Mouse (Mus musculus) frontal cortex, adult (tissue): ENCODE results near the gene Cyb5r4.
A peak's percentile ranks its signal among the peaks of the same experiment; 100 is the strongest.
"Not testable (repeated sequence)": the region's sequence is repeated elsewhere in the genome, so short reads cannot be mapped to it uniquely, and the experiment has no call there.

ENCODE experiments used
- ATAC-seq: cut with Nextera tagmentation; 2 replicates; pipeline ENCODE4 v1.9.2; 2017; ENCODE audit warnings: mild to moderate bottlenecking, moderate library complexity, mixed read lengths; ENCODE audit not compliant: low TSS enrichment

Gene Cyb5r4

DNA sequence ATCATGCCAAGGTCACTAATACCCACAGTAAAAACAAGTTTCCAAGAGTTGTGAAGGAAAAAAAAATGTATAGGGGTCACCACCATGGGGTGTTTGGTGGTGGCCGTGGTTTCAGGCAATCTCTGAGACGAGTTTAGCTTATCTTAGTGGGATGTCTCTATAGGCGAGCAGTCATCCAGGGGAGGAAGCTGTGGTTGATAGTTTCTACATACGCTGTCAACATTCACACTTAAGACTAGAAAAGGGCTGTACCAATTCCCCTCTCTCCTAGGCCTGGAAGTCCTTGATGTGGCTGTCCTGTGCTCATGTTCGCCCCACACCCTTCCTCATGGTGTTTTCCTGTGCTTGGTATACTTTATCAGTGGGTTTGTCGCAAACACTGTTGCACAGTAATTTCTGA lies 4.0 kb downstream of the Cyb5r4 start:
- no peak for ATAC-seq

DNA sequence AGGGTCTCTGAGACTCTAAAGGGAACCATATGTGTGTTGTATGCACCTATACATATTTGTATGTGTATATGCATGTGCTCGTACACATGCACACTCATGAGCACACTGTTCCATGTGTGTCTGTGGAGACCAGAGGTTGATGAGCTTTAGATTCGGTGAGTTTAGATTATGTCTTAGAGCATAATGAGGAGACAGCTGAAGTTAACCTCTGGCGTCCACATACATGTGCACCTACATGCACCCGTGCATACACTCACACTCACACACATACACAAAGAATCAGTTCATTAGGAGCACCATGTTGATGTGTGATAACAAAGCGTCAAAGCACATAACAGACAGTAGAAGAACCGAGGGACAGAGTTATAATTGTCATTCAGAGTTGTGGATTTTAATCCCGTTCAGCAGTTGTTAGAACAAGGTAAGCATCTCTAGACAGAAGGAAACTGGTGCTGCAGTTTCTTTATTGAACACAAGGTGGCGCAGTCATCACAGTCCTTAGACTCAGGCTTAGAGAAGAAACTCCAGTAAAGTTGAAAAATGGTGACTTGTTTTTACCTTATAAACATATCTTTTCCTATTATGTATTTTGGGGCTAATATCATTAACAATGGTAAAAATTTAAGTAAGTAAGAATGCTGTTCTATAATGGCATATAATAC lies 5.7 kb downstream of the Cyb5r4 start:
- ATAC-seq = peak; percentile 85

DNA sequence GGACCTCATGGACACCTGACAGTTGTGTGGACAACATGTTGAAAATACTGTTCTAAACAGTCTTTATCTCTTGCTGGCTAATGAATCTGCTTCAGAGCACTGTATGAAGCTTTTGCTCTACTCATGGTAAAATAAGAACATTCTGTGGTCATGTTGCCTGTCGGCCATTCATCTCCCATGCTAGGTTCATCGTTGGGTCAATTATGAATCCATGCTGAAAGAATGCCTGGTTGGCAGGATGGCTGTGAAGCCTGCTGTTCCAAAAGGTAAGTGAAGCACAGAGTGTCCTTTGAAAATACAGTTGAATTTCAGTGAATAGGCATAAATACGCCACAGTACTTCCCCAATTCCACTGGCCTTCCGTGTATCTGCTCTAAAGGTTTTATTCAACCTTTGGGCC lies 10.4 kb downstream of the Cyb5r4 start:
- no peak for ATAC-seq

DNA sequence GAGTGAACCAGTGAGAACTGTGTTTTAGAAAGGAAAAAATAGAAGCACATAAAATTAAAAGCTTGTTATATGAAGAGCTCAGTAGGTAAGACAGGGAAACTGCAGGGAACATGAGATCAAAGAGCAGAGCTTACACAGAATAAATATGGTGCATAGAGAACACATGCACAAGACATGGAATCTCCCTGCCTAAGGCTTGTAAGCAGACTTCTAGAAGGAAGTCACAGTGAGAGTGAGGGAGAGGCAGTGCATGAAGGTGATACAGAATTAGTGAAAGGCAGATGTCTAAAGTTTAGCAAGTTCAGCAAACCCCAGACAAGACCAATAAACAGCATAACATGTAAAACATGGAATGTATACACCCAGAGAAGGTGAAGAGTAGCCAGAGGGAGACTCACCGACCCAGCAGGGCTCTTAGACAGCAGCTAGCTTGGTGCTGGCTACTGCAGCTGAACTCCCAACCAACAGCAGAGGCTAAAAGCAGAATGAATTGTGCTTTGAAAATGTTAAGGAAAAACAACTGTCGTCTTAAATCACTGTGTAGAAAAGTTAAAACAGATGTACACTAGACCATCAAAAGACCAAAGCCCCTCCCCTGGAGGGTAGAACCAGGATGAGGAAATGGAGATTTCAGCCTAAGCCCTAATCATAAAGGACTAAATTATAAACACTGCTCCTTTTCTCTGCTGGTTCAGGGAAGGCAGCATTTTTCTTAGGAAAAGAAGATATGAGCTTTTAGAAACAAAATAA lies 13.2 kb downstream of the Cyb5r4 start:
- no peak for ATAC-seq

DNA sequence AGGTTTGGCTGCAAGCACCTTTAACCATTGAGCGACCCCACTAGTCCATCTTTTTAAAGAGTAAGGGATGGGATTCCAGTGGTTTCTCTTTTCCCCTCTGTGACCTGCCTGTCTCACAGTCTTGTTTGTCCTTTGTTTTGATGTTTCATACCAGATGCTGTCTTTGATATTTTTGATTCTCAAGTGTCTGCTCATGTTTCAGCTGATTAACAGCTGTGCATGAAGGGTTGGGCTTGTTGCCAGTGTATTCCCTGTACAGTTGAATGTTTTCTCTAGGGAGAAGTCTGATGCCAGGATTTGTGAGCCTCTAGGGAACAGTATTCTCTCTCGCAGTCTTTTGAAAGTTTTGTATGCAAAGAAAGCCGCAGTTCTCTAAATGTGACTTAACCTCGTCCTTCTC lies 27.6 kb downstream of the Cyb5r4 start:
- 0 out of 2 replicates have a peak, but pooled peaks have one; percentile 44 for ATAC-seq

DNA sequence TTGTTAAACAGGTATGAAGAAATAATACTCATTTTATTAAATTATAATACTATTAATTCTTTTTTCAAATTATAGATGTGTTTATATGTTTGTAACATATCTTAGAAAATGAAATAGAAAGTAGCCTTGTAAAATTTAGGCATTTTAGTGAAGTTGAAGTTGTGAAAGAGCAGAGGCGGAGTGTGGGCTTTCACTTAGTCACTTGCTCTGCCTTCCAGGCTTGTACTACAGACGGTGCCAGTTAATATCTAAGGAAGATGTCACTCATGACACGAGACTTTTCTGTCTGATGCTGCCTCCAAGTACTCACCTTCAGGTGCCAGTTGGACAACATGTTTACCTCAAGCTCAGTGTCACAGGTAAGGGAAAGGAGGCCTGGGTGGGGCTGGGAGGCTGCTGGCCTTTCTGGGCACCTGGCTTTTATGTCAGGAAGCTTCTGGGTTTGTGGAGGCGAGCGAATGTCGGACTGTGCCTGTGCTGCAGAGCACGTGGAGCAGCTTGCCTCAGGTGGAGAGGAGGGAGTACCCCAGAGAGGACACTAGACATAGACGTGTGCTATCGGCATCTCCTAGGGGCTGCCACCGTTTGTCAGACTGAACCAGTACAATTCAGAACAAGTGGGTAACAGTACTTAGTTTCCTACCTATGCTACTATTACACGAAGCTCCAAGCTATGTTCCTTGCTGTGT lies 33.9 kb downstream of the Cyb5r4 start:
- ATAC-seq = peak; percentile 97

DNA sequence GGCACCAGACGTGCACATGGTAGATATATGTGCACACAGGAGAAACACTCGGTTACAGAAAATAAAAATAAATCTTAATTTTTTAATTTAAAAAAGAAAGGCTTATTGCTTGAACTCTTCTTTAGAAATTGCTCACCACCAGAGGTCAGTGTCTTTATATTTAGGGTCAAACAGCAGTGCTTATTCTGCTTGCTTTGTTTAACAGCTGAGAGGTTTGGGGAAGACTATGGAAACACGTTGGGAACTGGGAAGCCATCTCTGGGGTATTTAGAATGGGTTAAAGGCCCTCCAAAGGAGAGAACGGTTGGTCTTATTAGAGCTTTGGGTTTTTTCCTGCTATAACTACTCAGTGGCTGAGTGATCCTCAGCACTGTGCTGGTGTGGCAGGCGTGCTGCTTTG lies 40.5 kb downstream of the Cyb5r4 start:
- ATAC-seq = no peak

DNA sequence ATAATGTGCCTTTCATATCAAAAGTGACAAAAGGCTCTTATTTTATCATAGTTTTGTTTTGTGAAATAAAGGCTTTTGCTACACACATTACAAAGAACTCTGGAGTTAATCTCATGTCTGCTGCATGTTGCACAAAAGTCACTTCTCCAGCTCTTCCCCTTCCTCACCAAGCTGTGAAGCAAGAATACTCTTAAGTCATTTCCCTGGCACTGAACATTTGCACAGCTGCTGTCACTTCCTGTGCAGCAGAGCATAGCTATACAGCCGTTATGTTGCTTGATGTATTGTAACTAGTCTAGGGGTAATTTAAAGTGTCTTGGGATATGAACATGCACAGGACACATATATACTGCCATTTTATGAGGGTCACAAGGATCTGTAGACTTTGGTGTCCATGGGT lies 46.3 kb downstream of the Cyb5r4 start:
- ATAC-seq = no peak

DNA sequence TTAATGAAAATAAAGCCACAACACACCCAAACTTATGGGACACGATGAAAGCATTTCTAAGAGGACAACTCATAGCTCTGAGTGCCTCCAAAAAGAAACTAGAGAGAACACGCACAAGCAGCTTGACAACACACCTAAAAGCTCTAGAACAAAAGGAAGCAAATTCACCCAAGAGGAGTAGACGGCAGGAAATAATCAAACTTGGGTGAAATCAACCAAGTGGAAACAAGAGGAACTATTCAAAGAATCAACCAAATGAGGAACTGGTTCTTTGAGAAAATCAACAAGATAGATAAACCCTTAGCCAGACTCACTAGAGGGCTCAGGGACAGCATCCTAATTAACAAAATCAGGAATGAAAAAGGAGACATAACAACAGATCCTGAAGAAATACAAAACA lies 49.8 kb downstream of the Cyb5r4 start:
- ATAC-seq = not testable (repeated sequence)

DNA sequence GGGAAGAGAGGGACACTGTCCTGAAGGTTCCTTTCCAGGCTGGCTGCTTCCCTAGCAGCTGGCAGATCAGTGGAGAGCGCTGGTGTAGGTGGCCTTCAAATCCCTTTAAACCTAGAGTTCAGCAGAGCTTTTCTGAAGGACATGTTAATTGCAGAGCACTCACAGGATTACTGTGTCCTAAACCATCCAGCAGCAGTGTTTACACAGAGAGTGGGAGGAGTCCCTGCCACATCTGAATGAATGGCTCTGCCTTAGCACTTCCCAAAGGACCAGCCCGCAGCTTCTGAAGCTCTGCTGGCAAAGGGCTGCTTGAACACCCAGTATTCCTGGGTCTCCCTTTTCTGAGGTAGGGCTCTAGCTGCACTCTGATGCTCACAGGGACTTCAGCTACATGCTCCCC lies 56.1 kb downstream of the Cyb5r4 start:
- peak; percentile 38; the same call in 1 of the 2 replicates for ATAC-seq

DNA sequence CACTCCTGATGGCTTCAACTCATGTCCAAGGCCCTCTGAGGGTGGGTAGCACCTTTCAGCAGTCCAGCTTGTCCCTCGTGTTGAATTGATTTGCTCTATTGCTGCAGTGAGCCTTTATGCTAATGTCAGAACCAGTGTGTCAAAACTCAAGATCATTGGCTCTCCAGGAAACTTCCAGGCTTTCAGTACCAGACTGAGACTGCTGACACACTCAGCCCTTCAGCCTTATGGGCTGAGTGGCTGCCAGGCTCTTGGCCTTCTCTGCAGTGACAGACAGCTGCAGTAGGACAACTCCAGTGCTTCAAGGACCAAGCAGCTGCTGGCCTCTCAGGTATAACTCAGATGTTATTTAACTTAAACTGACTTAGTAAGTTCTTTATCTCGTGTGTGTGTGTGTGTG lies 57.7 kb downstream of the Cyb5r4 start:
- ATAC-seq = no peak

DNA sequence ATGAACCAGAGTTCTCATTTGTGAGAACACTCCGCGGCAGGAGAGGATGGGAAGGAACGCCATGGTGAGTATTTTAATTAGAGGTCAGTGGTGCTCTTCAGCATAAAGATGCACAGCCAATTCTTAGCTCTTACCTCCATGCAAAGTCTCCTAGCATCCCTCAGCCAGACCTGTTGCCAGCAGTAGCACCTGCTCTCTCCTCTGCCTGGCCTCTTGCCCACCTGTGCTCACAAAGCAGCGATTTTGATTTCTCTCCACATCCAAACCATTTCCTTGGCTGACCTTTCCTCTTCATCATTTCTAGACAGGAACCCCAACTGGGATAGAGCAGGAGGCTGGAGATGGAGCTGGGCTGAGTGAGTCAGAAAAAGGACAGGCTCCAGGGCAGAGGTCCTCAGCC lies 65.2 kb downstream of the Cyb5r4 start:
- no peak for ATAC-seq

DNA sequence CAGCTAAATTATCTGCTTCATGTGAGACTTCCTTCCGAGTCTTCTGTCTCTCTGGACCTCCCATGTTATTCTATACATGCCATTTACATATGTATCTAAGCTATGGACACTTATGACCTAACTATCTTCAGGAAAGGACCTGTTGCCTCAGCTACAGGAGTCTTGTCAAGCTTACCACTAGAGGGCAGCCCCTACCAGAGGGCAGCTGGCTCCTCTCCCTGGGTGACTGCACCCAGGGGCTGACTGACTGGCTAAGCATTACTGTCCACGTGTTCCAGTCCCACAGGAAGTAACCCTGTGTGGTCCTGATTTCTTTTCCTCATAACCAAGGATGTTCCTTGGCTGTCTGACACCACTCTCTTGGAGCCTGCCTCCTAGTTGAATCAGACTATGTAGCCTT lies 76.2 kb downstream of the Cyb5r4 start:
- ATAC-seq = peak; percentile 96

DNA sequence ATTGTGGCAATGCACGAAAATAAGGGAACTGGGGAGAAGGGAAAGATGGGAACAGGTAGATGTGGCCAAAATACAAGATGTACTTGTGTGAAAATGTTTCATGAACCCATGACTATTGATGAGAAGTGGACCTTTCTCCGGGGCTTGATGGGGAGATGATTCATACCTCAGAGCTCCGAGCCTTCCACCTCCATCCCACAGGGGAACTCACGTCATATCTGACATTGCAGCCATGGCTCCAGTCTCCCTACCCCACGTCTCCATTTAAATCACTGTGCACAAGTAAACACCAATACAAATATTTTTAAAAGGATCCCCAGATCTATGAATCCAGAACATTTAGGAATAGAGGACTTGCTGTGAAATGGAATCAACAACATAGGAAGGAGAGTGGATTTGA lies 93.2 kb downstream of the Cyb5r4 start:
- peak; percentile 60 for ATAC-seq

DNA sequence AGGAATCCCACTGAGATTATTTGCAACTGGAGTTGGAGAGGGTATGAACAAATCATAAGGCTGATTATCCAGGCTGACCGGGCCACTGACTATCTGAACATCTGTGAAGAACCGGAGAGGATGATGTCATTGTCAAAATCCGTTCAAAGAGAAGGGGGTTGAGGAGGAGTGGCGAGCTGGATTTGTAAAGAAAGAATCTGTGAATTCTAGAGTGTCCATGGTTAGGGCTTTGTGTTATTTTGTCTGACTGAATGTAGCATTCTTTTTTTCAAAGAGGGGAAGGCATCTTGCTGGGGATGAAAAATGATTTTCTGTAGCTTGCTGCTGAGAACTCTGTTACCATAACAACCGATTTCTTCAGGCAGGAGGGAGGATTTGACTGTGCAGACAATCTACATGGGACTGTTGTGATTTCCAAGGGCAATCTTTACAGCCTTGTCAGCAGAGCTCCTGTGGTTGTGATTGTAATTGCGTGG lies 93.7 kb downstream of the Cyb5r4 start:
- peak; percentile 98 for ATAC-seq

DNA sequence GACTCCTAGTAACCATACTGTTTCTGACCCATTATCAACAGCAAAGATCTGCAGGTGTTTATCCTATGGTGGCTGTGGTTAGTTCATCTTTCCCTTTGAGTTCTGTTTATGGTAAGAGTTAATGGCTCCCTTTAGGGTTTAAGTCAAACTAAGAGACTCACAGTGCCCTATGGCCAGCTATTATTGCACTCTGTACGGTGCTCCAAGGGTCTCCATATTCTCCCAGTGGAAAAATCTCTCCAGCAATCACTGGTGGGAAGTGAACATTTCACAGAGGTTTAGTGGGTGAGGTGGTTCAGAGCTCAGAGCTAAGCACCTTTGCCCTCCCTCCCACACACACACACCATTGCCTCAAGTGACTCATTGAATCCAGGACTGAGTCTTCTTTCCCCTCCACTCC lies 94.2 kb downstream of the Cyb5r4 start:
- ATAC-seq = no peak

DNA sequence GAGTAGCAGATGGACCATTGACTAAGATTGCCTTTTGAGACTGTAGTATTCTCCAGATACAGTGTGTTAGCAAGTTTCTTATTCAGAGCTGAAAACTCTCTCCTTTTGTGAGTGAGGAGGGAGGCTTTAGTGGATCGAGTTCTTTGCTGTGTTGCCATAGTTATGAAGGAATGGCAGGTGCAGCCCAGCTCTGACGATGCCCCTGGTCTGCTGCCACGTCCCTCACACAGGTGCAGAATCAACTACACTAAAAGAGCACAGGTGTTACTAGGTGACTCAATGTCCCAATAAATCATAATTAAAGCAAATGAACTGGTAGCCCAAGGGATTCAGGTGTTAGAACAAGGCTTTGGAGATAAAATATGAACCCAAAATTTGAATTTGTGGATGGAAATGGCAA lies 97.2 kb downstream of the Cyb5r4 start:
- no peak for ATAC-seq

DNA sequence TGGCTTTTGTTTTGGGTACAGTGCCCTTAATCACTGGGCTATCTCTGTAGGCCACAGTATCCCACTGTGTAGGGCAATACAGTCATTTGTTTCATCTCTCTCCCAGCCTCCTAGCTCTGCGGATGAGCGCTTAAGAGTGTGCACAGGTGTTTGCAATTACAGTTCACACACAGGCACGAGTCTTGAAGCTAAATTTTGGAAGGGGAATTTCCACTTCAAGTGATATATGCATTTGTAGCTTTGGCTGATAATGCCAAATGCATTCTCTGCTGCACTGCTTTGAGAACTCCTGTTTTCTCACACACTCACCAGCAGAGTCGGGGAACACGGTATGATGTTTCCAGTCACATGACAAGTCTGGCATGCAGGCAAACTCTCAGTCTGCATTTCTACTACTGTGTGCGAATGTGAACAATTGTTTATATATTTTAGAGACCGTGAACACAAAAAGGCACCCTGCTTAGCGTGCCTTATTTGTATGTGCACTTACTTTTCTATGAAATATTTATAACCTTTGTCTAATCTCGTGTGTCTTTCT lies 100.2 kb downstream of the Cyb5r4 start:
- no peak for ATAC-seq

DNA sequence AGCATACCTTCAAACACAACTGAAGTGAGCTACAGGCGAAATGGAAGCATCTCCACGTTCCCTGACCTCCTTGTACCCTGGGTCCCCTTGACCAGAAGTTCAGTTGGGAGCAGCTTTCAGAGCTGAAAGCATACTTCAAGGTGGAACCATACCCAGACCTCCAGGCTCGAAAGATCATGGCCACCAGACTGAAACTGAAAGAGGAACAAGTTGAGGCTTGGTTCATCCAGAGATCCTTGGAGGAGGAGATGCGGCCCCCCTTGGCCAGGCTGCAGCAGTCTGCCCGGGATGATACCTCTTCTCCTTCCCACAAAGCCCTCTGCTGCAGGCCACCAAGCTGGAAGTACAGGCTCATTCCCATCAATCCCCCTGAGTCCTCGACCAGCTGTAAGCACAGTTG lies 105.2 kb downstream of the Cyb5r4 start:
- not testable (repeated sequence) for ATAC-seq
